ENCODE assay signal across 1 mouse cellular context in genomic region chr17:48411241-48411640, GRCm38 (mm10).
TF ChIP-seq lines count a peak whose summit lies in the region.

No protein-coding gene starts in this region.

TF ChIP-seq in CH12.LX, 34 proteins besides CTCF, POLR2A, EP300 and RAD21:
- TF ChIP-seq ZNF384 (IDR thresholded peaks at IDR 0.05; ENCODE audit: low read depth, low read length) (no peak), SMC3 (IDR thresholded peaks at IDR 0.05; ENCODE audit: low read depth, low read length) (no peak), GABPA (IDR thresholded peaks at IDR 0.05; ENCODE audit: insufficient replicate concordance, low read depth, low read length) (no peak), JUN (IDR thresholded peaks at IDR 0.05; ENCODE audit: insufficient read depth, low read depth, low read length) (no peak), TBP (conservative IDR thresholded peaks at IDR 0.05; ENCODE audit: low read depth, low read length) (no peak), USF2 (conservative IDR thresholded peaks at IDR 0.05; ENCODE audit: low read depth, low read length) (no peak), CHD1 (IDR thresholded peaks at IDR 0.05; ENCODE audit: low read depth, low read length) (no peak), JUND (conservative IDR thresholded peaks at IDR 0.05; ENCODE audit: low read depth, low read length) (no peak), BHLHE40 (IDR thresholded peaks at IDR 0.05; ENCODE audit: low read depth, low read length) (no peak), ETS1 (conservative IDR thresholded peaks at IDR 0.05; ENCODE audit: low read depth, low read length) (no peak), SIN3A (IDR thresholded peaks at IDR 0.05; ENCODE audit: low read length) (no peak), UBTF (IDR thresholded peaks at IDR 0.05; ENCODE audit: low read depth, low read length) (no peak), MXI1 (IDR thresholded peaks at IDR 0.05; ENCODE audit: low read depth, low read length) (no peak), POLR2AphosphoS2 (IDR thresholded peaks at IDR 0.05; ENCODE audit: low read depth, low read length) (no peak), PAX5 (IDR thresholded peaks at IDR 0.05; ENCODE audit: low read length) (no peak), ZC3H11A (IDR thresholded peaks at IDR 0.05; ENCODE audit: low read depth, low read length) (no peak)
TF ChIP-seq in CH12.LX: peak in this region for 0.
